Mouse (Mus musculus) E14TG2a.4 (cell line): ENCODE results near the gene Espl1.

Experiments used
- CTCF ChIP-seq: conservative IDR thresholded peaks from 2 replicates; pipeline ENCODE4 v1.5.1; 2014; ENCODE audit warnings: low read length
- NANOG ChIP-seq: IDR thresholded peaks from 2 replicates; pipeline ENCODE4 v1.6.1; 2014; ENCODE audit warnings: borderline replicate concordance, low read length, mixed read lengths
- POU5F1 ChIP-seq: IDR thresholded peaks from 2 replicates; pipeline ENCODE4 v1.6.1; 2014; ENCODE audit warnings: low read length, borderline replicate concordance

DNA sequence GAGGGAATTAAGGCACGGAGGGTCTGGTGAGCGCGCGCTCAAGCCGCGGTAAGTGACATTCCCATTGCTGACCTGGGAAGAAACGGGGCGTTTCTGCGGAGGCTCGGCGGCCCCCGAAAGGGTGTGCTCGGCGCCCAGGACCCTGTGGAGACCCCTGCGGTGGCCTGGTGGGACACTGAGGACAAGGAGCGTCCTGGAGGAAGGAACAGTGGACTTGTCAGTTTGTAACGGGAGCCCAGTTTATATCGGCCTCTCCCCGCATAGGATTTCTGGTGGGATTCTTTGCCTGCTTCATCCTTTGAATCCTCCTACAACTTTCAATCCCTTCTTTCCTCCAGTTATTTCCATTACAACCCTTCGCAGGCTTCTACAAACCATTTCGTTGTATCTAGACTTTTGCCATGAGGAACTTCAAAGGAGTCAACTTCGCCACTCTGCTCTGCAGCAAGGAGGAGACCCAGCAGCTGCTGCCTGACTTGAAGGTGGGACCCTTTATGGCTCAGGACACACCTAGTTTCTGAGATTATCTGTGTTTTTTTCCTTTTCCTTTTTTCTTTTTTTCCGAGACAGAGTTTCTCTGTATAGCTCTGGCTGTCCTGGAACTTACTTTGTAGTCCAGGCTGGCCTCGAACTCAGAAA is 421 bp downstream of the Espl1 start:
- TF ChIP-seq CTCF (no peak), POU5F1 (no peak), NANOG (no peak)
